Mouse (Mus musculus) spleen, adult 12 weeks (tissue): Measurements from ENCODE around the gene Pde9a.

ENCODE experiments used
- DNase-seq: peaks from one replicate; pipeline ENCODE4 v3.0.0; 2022; ENCODE audit warnings: low spot score

Gene Pde9a

DNA sequence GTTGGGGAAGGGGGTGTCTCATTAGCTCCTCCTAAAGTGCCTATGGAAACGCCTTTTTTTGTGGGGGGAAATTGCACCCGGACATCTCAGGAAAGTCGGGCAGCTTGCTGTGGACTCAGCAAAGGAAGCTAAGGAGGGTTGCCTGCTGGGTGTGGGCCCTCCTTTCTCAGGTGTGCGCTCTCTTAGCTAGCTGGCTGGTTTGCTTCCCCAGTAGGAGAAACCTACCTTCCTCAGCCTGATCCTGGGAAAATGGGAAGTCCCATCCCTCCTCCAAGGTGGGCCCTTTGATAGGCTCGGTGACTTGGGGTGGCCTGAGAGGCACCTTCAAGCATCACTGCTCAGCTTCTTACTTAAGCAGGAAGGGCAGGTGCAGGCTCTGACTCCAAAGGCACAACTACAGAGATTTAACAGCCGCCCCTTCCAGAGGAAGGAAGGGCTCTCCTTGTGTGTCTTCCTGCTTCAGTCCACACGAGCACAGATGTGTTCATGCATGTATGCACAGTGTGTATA is 811 bp downstream of the Pde9a start:
- no peak for DNase-seq

DNA sequence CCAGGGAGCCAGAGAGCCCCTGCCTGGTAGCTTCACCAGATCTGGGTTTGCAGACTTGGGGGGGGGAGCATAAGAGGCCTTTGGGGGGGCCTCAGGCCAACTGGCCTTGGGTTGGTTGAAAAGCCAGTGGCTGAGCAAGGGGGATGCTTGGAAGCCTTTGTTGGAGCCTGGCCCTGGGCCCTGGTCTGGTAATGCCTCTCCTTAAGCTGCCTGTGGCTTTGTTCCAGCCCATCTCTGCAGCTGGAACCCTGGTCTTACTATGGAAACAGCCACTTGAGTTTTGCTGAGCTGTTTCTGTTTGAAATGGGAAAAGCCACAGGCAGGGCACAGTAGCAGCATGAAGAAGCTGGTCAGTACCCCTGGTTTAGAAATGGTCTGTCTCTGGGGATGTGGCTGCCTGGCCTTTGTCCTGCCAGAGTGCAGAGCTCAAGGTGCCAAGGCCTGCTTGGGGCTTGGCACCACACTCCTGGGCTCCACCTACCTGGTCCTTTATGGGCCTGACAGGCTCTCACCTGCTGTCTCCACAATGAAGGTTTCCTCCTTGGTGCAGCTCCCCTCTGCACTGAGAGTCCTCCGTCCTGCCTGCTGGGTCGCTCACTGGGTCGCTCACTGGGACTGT is 3.5 kb downstream of the Pde9a start:
- no peak for DNase-seq

DNA sequence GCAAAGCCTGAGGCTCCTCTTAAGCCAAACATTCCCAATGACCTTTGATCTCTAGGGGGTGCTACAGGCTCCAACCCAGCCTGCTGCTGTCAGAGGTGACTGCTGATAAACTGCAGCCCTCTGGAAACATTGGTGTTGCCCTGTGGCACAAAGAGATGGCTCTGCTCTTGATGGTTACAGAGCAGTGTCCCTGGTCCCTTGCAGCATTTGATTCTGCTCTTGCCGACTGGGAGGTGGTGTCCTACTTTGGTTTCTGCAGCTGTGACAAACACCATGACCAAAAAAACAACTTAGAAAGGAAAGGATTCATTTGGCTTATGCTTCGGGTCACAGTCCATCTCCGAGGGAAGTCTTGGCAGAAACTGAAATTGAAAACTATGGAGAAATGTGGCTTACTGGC is 5.5 kb downstream of the Pde9a start:
- no peak for DNase-seq

- DNase-seq: no peak
Observed at GRCm38 (mm10) chr17:31392041-31392440, 6.0 kb downstream of the Pde9a start.

DNA sequence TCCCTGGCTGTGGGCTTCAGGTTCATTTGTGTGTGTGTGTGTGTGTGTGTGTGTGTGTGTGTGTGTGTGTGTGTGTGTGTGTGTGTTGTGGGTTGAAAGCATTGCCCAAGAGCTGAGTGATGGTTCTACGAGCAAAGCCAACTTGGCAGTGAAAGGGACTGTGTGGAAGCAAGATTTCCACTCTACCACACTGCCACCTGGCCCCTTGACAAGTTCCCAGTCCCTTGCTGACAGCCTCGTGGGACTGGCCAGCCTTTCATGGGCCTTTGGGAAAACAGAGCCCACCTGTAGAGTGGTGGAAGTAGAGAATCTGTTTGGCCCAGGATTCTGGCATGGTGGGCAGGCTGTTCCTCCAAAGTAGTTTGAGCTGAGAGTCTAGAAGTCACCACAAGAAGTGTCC is 7.8 kb downstream of the Pde9a start:
- no peak for DNase-seq

- DNase-seq: no peak
Observed at GRCm38 (mm10) chr17:31400294-31400693, 14.3 kb downstream of the Pde9a start.

DNA sequence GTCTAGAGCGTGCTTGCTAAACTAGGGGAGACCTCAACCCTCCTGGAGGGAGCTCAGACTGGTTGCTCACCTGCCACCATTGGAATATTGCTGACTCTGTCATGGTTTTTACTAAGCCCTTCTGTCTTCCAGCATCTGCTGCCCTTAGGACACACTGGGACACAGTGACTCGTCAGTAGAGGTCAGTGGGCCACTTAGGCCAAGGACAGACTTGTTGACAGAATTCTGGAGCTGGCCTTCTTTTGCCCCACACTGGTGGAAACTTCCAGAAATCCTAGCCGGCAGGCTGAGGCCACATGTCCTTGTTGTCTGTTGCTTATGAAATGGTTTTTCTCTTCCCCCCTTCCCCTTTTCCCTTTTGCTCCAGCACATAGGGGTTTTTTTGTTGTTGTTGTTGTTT is 15.2 kb downstream of the Pde9a start:
- no peak for DNase-seq

- no peak for DNase-seq
Observed at GRCm38 (mm10) chr17:31402713-31403112, 16.7 kb downstream of the Pde9a start.

- DNase-seq: no peak
Observed at GRCm38 (mm10) chr17:31405694-31406227, 19.8 kb downstream of the Pde9a start.

GRCm38 (mm10) chr17:31409741-31410350 is 23.8 kb downstream of the Pde9a start:
- no peak for DNase-seq

GRCm38 (mm10) chr17:31415258-31415657 is 29.2 kb downstream of the Pde9a start:
- no peak for DNase-seq

- DNase-seq: no peak
Observed at GRCm38 (mm10) chr17:31418804-31419597, 33.0 kb downstream of the Pde9a start.

DNA sequence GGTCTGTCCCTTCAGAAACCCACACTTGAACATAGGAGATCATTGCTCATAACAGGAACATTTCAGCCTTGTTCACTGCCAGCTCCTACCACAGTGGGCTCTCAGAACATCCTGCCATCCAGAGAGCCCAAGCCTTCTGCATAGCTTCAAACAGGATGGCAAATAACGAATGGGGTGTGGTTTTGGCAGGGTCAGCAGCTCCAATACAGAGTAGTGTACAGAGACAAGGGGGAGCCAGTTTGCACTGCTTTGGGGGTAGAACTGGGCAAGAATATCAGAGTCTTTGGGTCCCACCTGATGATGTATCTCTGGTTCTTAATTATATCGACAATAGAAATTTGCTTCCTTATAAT is 33.6 kb downstream of the Pde9a start:
- no peak for DNase-seq

DNA sequence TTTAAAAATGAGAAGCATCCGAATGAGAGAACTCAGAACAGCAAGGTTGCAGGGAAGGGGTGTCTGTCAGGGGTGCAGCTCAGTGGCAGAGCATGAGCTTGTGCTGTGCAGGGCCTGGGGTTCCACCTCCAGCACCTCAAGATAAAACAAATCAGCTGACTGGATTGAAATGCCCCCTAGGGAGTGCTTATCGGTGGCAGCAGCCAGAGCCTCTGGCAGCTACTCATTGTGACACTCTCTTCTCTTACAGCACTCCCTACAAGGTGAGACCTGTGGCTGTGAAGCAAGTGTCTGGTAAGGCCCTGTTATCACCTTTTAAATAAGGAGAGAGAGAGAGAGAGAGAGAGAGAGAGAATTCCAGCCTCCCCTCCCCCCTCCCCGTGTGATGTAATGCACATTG is 34.0 kb downstream of the Pde9a start:
- no peak for DNase-seq

DNA sequence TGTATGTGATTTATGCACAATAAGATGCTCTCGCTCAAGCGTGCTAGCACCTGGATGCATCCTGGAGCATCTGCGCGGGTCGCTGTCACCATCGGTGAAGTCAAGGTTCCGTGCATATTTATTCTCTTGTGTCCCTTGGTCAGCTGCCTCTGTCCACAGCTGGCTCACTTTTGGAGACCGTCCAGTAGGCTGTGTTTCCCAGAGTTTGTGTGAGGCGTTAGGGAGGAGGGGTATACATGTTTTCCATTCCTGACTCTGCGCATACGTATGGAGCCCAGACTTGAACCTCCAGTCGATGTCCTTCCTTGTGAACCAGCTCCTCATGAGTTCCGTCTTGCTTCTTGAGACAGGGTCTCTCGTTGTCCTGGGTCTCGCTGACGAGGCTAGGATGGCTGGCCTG is 34.6 kb downstream of the Pde9a start:
- no peak for DNase-seq

- DNase-seq: no peak
Observed at GRCm38 (mm10) chr17:31422381-31422780, 36.4 kb downstream of the Pde9a start.

GRCm38 (mm10) chr17:31423020-31423419 is 37.0 kb downstream of the Pde9a start:
- DNase-seq: no peak

DNA sequence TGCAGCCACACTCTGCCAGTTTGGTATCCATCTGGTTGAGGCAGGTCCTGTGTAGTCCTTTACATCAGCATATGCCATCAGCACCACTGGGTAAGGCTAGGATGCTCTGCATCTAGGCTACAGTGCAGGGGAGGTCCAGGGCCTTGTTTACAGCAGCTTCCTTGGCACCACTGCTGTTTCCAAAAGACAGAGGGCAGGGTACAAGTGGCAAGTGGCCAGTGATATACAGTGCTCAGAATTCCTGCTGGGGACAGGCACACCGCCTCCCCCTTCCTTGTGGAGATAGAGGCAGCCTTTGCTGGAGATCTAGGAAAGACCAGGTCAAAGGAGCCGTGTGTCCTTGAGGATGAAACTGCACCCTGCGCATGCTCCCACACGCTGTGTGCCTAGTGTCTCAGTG is 38.3 kb downstream of the Pde9a start:
- no peak for DNase-seq

DNA sequence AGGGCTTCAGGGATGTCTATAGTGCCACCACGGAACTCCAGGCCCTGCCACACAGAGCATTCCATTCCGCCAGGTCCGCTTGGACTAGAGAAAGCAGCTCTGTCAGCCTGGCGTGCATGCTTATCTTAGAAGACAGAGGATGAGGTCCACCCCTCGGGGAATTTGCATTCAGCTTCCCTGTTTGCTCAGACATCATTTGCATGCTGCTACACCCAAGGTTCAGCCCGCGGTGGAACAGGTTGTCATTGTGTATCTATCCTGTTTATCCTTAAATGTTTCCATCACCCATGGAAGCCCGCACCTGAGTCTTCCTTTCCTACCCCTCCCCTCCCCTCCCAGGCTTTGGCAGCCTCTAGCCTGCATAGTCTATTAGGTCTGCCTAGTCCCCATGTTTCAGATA is 38.8 kb downstream of the Pde9a start:
- DNase-seq: no peak

- DNase-seq: no peak
Observed at GRCm38 (mm10) chr17:31425827-31426698, 40.1 kb downstream of the Pde9a start.

DNA sequence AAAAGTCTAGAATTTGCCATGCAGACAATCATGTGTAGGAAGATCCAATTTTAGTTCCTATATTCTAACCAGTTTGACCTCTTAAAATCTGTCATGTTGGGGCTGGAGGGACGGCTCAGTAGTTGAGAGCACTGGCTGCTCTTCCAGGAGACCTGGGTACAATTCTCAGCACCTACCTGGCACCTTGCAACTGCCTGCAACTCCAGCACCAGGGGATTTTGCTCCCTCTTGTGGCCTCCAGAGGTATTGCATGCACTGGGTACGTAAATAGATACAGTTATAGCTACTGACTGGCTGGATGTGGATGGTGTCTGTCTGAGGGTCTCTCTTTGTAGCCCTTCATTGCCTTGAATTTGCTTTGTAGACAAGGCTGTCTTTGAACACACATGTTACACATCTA is 43.4 kb downstream of the Pde9a start:
- no peak for DNase-seq

DNA sequence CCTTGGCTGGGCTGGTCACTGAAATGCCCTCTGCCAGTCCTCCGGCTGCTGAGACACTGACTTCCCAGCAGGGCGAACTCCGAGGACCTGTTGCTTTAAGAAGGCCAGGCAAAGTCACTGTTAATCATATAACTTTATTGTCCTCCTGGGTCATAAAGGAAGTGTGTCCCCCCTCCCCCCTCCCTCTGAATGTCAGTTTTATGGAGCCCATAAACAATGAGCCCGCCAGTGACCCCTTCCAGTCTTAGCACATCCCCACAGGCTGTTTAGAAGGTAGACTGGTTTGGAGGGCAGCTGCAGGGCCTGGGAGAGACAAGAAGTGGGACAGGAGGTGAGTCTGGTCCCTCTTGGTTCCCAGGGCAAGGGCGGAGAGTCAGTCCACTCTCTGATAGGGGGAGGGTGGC is 46.9 kb downstream of the Pde9a start:
- DNase-seq: no peak
